Mouse (Mus musculus) stomach, postnatal 0 days (tissue): ENCODE measurements at regions not wholly inside any gene's neighbourhood (a gene's known extent, or its start where the extent isn't known, plus 50 kb on each side); places are given as distances from the start of the nearest gene placed in this dataset.

ENCODE experiments used
- CTCF ChIP-seq: IDR thresholded peaks from 2 replicates; pipeline ENCODE4 v1.5.1; 2016; ENCODE audit warnings: antibody characterized with exemption, low read depth, mild to moderate bottlenecking, moderate library complexity
- EP300 ChIP-seq: optimal IDR thresholded peaks from 2 replicates; pipeline ENCODE3; 2016; ENCODE audit warnings: antibody characterized with exemption

DNA sequence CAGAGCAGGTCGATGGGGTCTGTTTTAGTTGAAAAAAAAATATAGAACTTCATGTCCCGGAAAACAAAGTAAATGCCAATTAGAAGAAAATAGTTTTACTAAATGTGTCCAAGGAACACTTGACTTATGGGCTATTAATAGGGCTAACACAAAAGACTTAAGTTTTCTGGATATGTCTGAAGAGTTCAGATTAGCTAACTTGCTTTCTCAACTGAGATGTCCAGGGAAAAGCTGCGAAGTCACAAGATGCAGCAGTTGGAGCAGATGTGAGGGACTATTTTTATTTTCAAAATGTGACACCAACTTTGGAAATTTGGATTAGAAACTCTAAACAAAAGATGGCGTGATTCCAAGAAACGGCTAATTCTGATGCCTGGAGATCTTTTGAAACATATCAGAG lies 593.2 kb upstream of the Nrp1 start:
- TF ChIP-seq CTCF (no peak), EP300 (no peak)
